Mouse (Mus musculus) urinary bladder, postnatal 14 days (tissue): ENCODE measurements around the gene Ccnl1.

Experiments
- DNase-seq: peaks from one replicate; pipeline ENCODE4 v3.0.0; 2021; ENCODE audit warnings: low spot score

Gene Ccnl1

GRCm38 (mm10) chr3:65959416-65960001 is 1.5 kb upstream of the Ccnl1 start:
- DNase-seq: no peak

- no peak for DNase-seq
Measured at GRCm38 (mm10) chr3:65958840-65959185, 764 bp upstream of the Ccnl1 start.

- peak; percentile 64 for DNase-seq
Measured at GRCm38 (mm10) chr3:65957271-65958101, 563 bp downstream of the Ccnl1 start.

DNA sequence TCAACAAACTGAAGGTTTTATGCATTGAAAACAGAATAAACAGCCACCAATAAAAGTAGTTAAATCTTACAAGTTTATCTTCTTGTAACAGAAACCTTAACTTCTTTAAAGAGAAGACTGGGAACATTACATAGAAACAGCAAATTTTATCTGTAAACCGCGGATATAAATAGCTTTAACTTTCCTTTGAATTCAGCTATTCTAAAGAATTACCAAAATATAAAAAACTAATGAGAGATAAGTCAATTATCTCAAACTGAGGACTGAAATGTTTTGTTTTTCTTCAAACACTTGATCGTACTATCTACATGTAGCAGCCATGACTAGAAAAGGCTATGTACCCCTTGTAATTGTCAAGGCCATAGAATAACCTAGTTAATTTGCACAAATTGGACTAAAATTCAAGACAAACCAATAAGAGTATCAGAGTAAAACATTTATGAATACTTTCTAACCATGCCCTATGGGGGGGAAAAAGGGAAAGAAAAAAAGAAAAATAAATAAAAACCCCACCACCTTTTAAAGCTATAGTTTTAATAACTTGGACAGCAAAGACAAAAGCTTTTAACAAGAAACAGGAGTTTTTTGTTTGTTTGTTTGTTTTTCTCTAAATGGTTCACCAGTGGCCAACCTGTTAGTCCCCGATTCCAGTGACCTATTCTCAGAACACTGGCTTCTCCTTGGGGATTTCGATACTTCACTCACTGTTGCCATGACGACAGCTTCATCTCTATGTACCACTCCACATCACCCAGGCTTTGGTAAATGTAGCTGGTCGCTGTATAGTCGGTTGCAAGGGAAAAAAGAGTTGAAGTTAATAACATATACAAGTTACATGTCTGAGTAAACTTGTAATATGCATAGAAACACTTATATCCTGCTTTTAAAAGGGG is 3.3 kb downstream of the Ccnl1 start:
- DNase-seq: no peak

GRCm38 (mm10) chr3:65950831-65951365 is 7.2 kb downstream of the Ccnl1 start:
- no peak for DNase-seq

- DNase-seq: no peak
Measured at GRCm38 (mm10) chr3:65950304-65950703, 7.7 kb downstream of the Ccnl1 start.

DNA sequence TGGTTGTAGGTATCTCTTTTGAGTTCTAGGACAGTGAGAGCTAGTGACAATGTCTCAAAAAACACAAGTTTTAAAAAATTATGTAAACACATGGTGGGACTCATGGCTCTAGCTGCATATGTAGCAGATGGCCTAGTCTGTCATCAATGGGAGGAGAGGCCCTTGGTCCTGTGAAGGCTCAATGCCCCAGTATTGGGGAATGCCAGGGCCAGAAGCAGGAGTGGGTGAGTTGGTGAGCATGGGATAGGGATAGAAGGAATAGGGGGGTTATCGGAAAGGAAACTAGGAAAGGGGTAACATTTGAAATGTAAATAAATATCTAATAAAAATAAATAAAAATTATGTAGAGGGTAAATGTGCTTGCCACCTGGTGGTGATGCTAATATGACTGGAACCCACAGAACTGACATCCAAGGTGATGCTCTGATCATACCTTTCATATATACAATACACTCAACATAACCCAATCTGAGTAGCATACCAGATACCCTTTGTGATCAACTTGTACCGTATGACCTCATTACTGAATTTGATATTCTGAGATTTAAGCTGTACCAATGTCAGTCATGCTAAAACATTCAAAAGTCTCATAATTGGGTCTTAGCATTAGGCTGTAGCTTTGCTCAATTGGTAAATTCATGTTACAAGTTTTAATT is 12.6 kb downstream of the Ccnl1 start:
- DNase-seq: no peak

DNA sequence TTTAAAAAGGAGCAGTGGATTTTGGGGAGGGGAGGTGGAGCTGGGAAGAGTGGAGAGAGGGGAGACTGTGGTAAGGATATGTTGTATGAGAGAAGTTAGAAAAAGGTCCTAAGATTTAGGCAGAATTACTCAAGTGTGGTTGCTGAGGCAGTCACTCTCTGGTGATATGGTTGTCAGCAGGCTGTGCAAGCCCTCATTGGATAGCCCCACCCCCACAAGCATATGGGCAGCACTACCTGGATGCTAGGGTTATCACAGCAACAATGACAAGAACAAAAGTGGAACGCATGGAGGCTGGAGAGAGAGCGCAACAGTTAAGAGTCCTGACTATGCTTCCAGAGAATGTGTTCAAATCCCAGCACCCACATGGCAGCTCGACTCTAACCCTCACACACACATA is 13.3 kb downstream of the Ccnl1 start:
- no peak for DNase-seq

DNA sequence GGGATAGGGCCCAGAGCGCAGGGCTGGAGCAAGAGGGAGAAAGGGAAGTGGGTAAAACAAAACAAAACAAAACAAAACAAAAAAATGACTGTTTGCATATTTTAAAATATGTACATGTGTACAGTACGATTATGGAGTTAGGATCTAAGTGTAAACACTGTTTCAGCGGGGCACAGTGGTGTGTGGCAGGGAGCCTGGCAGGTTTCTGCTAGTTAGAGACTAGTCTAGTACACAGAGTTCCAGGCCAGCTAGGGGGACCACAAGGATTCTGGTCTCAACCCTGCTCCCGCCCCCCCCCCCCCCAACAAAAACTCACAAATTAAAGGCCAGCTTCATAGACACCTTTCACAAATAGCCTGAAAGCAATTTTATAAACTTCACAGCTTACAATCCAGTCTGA is 14.6 kb downstream of the Ccnl1 start:
- DNase-seq: no peak

- no peak for DNase-seq
Measured at GRCm38 (mm10) chr3:65941052-65941451, 17.0 kb downstream of the Ccnl1 start.

- DNase-seq: no peak
Measured at GRCm38 (mm10) chr3:65938211-65938610, 19.8 kb downstream of the Ccnl1 start.

DNA sequence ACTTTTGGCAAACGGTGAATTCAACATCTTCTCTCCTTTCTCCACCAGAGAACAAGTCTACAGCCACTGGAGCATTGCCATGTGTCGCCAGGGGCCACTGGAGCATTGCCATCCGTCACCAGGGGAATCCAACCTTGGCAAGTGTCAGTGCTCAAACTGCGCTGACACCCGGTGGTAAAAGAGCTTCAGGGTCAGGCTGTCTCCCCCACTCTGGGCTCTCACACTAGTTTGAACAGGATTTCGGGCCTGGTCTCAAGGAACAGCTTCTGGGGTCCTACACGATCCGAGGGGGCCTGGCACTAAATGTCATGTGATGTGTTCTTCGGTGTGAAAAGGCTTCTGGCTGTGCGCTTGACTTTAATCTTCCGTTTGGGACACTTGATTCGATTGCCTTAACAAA is 21.7 kb downstream of the Ccnl1 start:
- no peak for DNase-seq

DNA sequence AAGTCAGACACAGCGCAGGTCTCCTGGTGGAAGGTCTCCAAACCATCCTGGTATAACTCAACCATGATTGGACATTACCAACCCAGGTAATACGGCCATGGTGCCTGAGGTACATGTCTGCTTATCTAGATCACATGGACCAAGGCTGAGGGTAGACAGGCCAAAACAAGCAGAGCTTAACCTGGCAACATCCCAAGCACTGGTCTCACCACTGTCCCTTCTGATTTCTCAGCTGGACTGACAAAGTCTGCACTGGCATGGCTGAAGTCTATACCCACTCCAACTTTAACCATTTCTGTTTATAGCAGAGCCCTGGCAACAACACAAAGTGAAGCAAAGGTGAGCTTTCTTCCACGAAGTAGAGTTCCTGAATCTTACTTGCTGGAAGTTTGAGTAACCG is 22.9 kb downstream of the Ccnl1 start:
- no peak for DNase-seq

DNA sequence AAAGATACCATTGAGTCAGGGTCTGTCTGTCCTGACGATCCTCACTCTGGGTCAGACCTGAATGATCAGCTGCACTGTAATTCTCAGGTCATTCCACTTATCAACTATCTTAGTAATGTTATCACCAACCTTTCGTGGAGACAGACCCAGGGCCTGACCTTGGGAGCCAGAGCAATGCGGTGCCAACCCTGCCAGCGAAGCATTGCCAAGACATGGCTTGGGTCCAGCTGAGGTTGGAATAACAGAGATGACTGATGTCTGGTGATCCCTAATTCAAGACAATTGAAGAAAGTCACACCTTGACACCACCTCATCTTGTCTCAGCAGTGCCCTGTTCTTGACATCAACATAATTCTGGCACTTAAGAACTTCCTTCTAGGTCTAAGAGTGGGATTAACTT is 24.3 kb downstream of the Ccnl1 start:
- DNase-seq: no peak

- DNase-seq: no peak
Measured at GRCm38 (mm10) chr3:65931542-65931941, 26.5 kb downstream of the Ccnl1 start.

DNA sequence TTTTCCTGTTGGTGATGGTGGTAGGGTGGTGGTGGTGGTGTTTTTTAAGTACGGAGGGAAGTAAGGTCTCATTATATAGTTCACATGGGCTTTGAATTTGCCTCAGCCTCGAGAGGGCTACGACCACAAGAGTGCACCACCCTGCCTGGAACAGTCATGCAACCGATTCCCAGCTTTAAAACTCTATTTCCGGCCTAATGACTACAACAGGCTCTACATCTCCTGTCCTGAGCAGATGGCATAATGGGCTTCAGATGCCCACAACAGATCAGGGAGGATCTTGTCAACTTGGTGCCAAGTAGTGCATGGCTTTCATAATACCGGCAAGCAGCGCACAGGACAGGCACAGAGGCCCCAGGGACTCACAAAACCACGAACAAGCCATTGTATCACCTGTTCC is 27.4 kb downstream of the Ccnl1 start:
- no peak for DNase-seq

GRCm38 (mm10) chr3:65929821-65930633 is 28.0 kb downstream of the Ccnl1 start:
- peak; percentile 77 for DNase-seq

- DNase-seq: peak; percentile 91
Measured at GRCm38 (mm10) chr3:65929304-65929783, 28.7 kb downstream of the Ccnl1 start.

GRCm38 (mm10) chr3:65928614-65929272 is 29.3 kb downstream of the Ccnl1 start:
- DNase-seq: no peak

DNA sequence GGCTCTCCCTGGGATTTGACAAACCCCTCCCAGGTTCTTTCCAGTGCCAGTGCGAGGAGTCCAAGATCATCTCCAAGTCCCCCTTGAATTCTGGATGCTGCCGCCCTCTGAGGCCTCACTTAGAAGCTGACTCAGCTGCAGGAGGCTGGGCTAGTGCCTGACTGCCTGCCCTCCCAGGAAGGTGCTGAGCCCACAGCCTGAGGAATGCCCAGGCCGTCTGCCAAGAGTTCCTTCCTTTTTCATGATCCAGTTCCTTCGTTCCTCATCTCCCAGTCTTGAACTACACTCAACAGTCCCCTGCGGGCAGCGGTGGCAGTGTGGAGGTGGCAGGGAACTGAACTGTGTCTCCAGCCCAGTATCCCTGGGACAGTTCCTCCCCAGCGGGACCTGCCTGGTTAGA is 30.4 kb downstream of the Ccnl1 start:
- DNase-seq: peak; percentile 78
